Mouse (Mus musculus): ENCODE measurements around the gene Mprip. TPM values are rescaled to one million over a fixed set of nuclear protein-coding genes. Genes with fewer than 3 reads are reported as not detected.

The Mprip gene
- polyA plus RNA-seq, 1 experiment from 2014 or later: 56.2 TPM

DNA sequence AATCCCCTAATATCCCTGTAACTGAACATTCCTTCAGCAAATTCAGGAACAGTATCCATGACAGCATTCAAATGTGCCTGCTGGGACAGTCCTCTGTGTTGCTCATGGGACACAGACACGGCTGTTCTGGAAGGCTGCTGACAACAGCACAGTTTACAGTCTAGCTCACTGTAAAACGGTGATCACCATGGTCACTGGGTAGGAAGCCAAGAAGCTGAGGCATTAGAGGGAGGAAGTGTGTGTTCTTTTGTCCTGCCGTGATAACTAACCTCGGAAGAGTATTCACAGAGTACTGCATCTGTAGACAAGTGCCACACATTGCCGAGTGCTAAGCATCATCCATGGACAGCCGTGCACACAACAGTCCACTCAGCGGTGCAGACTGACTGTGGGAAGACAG lies 109.6 kb downstream of the Mprip start:
- H3K4me2 ChIP-seq (ENCODE audit: low read length): no peak overlapping the region
- no peak for DNase-seq (ENCODE audit: low spot score)
- no peak overlapping the region for H3K27ac ChIP-seq (ENCODE audit: low read depth)
- no peaks in the 10 kb centered on the region for H3K4me1 ChIP-seq (replicated peaks; ENCODE audit: control insufficient read depth, insufficient read depth, low read length)
- no peaks in the 10 kb centered on the region for H3K27me3 ChIP-seq (replicated peaks; ENCODE audit: control insufficient read depth, insufficient read depth, low read length)
- no peaks in the 10 kb centered on the region for H3K9me3 ChIP-seq (ENCODE audit: control insufficient read depth, low read length)
- no peak overlapping the region for H3K9ac ChIP-seq (ENCODE audit: low read length)
- ATAC-seq (replicated peaks; ENCODE audit: low FRiP score, low TSS enrichment, low read depth): no peak
- 91% methylated on average over 7 of the region's 7 CpGs for WGBS
- peaks cover 98% of the 10 kb centered on the region for H3K36me3 ChIP-seq (ENCODE audit: control insufficient read depth, insufficient read depth, low read length)
- no peak overlapping the region for H3K4me3 ChIP-seq (ENCODE audit: low read depth, low read length)

DNA sequence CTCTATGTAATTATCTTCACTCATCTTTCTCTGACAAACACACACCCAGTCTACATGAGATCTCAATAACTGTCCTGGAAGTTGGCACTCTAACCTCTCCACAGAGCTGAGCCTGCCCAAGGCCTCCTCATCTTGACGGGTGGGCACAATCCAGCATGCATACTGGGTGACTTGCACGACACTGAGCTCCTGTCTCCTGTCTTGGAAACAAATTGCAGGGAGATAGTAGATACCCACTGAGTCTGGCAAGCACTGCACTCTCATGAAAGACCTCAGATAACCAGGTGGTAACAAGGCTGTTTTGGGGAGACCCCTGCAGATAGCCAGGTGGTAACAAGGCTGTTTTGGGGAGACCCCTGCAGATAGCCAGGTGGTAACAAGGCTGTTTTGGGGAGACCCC lies 111.2 kb downstream of the Mprip start:
- Histone ChIP-seq H3K4me1 (replicated peaks; ENCODE audit: control insufficient read depth, insufficient read depth, low read length) (no peaks in the 10 kb centered on the region), H3K27ac (ENCODE audit: low read depth) (no peak overlapping the region), H3K9me3 (ENCODE audit: control insufficient read depth, low read length) (no peaks in the 10 kb centered on the region), H3K36me3 (ENCODE audit: control insufficient read depth, insufficient read depth, low read length) (peaks cover 98% of the 10 kb centered on the region), H3K9ac (ENCODE audit: low read length) (no peak overlapping the region), H3K27me3 (replicated peaks; ENCODE audit: control insufficient read depth, insufficient read depth, low read length) (no peaks in the 10 kb centered on the region), H3K4me2 (ENCODE audit: low read length) (no peak overlapping the region), H3K4me3 (ENCODE audit: low read depth, low read length) (no peak overlapping the region)
- ATAC-seq (replicated peaks; ENCODE audit: low FRiP score, low TSS enrichment, low read depth): no peak
- no peak for DNase-seq (ENCODE audit: low spot score)
- WGBS: 89% methylated on average over 2 of the region's 2 CpGs

DNA sequence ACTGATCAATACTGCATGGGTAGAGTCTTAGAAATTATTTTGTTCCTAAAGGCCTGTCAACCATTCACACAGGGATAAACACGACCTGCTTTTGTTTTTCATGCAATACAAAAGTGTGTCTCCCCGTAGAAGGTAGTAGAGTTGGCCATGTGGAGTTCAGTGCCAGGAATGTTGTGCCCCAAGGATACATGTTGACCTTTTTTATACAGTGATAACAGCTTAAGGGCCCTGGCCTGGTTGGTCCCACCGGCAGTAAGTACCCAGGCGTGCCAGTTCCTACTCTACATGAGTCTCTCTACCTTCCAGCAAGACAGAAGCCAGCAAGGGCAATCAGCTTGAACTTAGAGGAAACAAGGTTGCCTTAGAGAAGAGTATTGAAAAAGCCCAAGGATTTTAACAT lies 111.8 kb downstream of the Mprip start:
- Histone ChIP-seq H3K4me1 (replicated peaks; ENCODE audit: control insufficient read depth, insufficient read depth, low read length) (no peaks in the 10 kb centered on the region), H3K9ac (ENCODE audit: low read length) (no peak overlapping the region), H3K27me3 (replicated peaks; ENCODE audit: control insufficient read depth, insufficient read depth, low read length) (no peaks in the 10 kb centered on the region), H3K9me3 (ENCODE audit: control insufficient read depth, low read length) (no peaks in the 10 kb centered on the region), H3K4me3 (ENCODE audit: low read depth, low read length) (no peak overlapping the region), H3K36me3 (ENCODE audit: control insufficient read depth, insufficient read depth, low read length) (peaks cover 97% of the 10 kb centered on the region), H3K4me2 (ENCODE audit: low read length) (no peak overlapping the region), H3K27ac (ENCODE audit: low read depth) (no peak overlapping the region)
- 91% methylated on average over 4 of the region's 4 CpGs for WGBS
- DNase-seq (ENCODE audit: low spot score) (no peak), ATAC-seq (replicated peaks; ENCODE audit: low FRiP score, low TSS enrichment, low read depth) (no peak)

DNA sequence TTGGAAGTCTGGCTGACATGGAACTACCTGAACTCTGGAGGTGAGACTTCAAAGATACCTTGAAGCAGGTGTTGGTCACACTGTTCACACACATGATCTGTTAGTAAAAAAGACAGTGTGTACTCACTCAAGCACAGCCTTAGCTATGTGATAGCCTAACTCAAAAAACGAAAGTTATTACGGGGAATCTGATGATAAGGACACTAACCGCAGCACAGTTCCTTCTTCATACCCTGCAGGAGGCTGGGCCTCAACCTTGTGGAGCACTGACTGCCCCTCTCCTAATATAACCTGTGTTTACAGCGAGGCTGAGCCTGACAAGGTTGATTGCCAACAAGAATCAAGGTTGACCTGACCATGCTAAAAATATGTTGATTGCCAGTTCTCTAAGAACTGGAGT lies 113.4 kb downstream of the Mprip start:
- H3K4me3 ChIP-seq (ENCODE audit: low read depth, low read length): no peak overlapping the region
- H3K27ac ChIP-seq (ENCODE audit: low read depth): no peak overlapping the region
- WGBS: 88% methylated on average over 4 of the region's 4 CpGs
- no peaks in the 10 kb centered on the region for H3K4me1 ChIP-seq (replicated peaks; ENCODE audit: control insufficient read depth, insufficient read depth, low read length)
- H3K36me3 ChIP-seq (ENCODE audit: control insufficient read depth, insufficient read depth, low read length): peaks cover 84% of the 10 kb centered on the region
- no peak for ATAC-seq (replicated peaks; ENCODE audit: low FRiP score, low TSS enrichment, low read depth)
- no peaks in the 10 kb centered on the region for H3K9me3 ChIP-seq (ENCODE audit: control insufficient read depth, low read length)
- DNase-seq (ENCODE audit: low spot score): no peak
- H3K9ac ChIP-seq (ENCODE audit: low read length): no peak overlapping the region
- no peak overlapping the region for H3K4me2 ChIP-seq (ENCODE audit: low read length)
- no peaks in the 10 kb centered on the region for H3K27me3 ChIP-seq (replicated peaks; ENCODE audit: control insufficient read depth, insufficient read depth, low read length)

DNA sequence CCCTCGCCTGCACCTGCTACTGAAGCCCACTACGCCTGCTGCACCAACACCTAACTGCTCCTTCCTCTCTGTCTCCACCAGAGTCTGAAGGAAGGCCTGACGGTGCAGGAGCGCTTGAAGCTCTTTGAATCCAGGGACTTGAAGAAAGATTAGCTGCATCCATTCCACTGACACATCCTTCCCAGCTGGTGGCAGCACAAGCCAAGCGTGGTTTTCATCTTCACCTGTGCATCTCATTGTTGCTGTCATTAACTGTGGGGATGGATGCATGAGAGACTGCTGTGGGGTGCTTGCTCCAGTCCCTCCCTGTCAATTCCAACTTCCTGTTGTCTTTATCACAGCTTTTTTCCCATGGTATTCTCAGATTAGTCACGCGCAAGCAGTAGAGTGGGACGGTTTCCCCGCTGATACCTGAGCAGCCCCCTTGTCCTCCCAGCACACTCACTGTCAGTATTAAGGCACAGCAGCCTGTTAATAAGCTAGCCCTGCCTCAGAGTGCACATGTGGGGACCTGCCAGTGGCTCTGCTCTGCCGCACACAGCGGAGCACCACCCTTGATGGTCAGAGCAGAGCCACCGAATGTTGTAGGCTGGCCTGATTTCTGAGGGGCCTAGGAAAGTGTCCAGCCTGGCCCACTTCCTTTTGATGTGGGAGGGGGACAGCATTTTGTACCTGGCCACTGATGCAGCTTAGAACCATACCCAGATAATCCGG lies 114.5 kb downstream of the Mprip start:
- no peak overlapping the region for H3K4me2 ChIP-seq (ENCODE audit: low read length)
- H3K9ac ChIP-seq (ENCODE audit: low read length): no peak overlapping the region
- DNase-seq (ENCODE audit: low spot score) (no peak), ATAC-seq (replicated peaks; ENCODE audit: low FRiP score, low TSS enrichment, low read depth) (no peak)
- H3K27ac ChIP-seq (ENCODE audit: low read depth): no peak overlapping the region
- no peaks in the 10 kb centered on the region for H3K27me3 ChIP-seq (replicated peaks; ENCODE audit: control insufficient read depth, insufficient read depth, low read length)
- H3K4me1 ChIP-seq (replicated peaks; ENCODE audit: control insufficient read depth, insufficient read depth, low read length): no peaks in the 10 kb centered on the region
- peaks cover 75% of the 10 kb centered on the region for H3K36me3 ChIP-seq (ENCODE audit: control insufficient read depth, insufficient read depth, low read length)
- 87% methylated on average over 13 of the region's 13 CpGs for WGBS
- H3K4me3 ChIP-seq (ENCODE audit: low read depth, low read length): no peak overlapping the region
- H3K9me3 ChIP-seq (ENCODE audit: control insufficient read depth, low read length): no peaks in the 10 kb centered on the region

DNA sequence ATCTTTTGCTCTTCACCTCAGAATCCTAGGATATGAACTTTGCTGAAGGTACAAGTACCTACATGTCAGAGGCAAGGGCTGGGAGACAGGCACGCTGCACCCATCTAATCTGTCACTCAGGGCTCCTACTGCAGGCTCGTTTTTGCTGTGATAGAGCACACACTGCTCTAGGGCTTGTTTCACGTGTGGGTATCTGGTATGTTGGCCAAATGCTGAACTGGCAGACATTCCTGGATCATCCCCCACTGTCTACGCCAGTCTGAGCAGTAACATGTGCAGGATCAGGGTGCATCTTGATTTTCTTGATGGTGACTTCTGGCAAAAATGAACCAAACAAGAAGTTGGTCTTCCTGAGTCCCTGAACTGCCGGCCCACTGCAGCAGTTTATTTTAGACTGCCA lies 116.2 kb downstream of the Mprip start:
- DNase-seq (ENCODE audit: low spot score) (no peak), ATAC-seq (replicated peaks; ENCODE audit: low FRiP score, low TSS enrichment, low read depth) (no peak)
- no peak overlapping the region for H3K9ac ChIP-seq (ENCODE audit: low read length)
- H3K9me3 ChIP-seq (ENCODE audit: control insufficient read depth, low read length): no peaks in the 10 kb centered on the region
- H3K4me2 ChIP-seq (ENCODE audit: low read length): no peak overlapping the region
- no peaks in the 10 kb centered on the region for H3K27me3 ChIP-seq (replicated peaks; ENCODE audit: control insufficient read depth, insufficient read depth, low read length)
- WGBS: 84% methylated on average over 5 of the region's 5 CpGs
- H3K4me3 ChIP-seq (ENCODE audit: low read depth, low read length): no peak overlapping the region
- no peaks in the 10 kb centered on the region for H3K4me1 ChIP-seq (replicated peaks; ENCODE audit: control insufficient read depth, insufficient read depth, low read length)
- peaks cover 59% of the 10 kb centered on the region for H3K36me3 ChIP-seq (ENCODE audit: control insufficient read depth, insufficient read depth, low read length)
- no peak overlapping the region for H3K27ac ChIP-seq (ENCODE audit: low read depth)

DNA sequence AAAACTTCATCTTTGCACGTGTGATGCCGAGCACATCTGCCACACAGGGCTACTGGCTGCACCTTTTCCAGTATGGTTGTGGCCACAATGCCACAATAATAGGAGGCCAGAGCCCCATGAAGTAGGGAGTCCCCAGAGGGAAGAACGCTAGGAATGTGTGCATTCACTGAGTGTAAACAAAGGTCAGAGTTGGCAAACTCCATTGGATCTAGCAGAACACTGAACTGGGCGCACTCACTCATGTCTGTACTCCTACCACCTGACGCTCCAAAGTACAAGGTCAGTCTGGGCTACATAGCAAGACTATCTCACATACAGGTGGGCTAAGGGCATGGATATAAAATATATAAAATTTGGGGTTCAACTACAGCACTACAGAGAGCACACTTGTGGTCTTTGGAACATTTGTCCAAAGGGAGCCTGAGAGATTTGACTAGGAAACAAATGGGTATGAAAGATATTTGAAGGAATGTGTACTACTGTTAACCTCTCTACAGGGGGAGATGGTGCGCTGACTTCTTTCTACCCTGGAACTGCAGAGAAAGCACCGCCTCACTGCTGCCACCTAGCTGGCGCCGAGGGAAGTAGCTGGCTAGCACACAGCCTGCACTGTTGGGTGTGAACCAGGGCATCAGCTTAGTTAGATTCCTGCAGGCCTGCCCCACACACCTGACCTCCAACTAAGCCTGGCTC lies 117.2 kb downstream of the Mprip start:
- peaks cover 48% of the 10 kb centered on the region for H3K36me3 ChIP-seq (ENCODE audit: control insufficient read depth, insufficient read depth, low read length)
- peak; percentile 66; the same call in 1 of the 2 replicates for ATAC-seq (replicated peaks; ENCODE audit: low FRiP score, low TSS enrichment, low read depth)

DNA sequence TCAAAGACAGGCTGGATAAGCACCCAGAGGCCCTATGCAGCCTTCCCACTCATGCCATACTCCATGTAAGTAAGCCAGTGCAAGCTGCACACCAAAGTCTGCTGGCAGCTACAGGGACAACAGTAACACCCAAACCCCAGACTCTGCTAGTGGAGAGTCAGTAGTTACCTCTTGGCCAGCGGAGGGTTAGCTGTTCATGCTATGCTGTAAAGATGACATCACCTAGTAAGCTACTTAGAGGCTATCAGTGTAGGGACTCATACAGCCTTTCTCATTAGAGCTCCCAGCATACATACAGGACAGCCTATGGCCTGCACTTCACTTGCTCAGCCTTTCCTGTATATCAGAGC lies 117.7 kb downstream of the Mprip start:
- Histone ChIP-seq H3K4me1 (replicated peaks; ENCODE audit: control insufficient read depth, insufficient read depth, low read length) (no peaks in the 10 kb centered on the region), H3K9me3 (ENCODE audit: control insufficient read depth, low read length) (no peaks in the 10 kb centered on the region), H3K4me2 (ENCODE audit: low read length) (no peak overlapping the region), H3K9ac (ENCODE audit: low read length) (no peak overlapping the region), H3K27me3 (replicated peaks; ENCODE audit: control insufficient read depth, insufficient read depth, low read length) (no peaks in the 10 kb centered on the region), H3K27ac (ENCODE audit: low read depth) (no peak overlapping the region), H3K36me3 (ENCODE audit: control insufficient read depth, insufficient read depth, low read length) (peaks cover 43% of the 10 kb centered on the region), H3K4me3 (ENCODE audit: low read depth, low read length) (no peak overlapping the region)
- WGBS: 85% methylated on average over 1 of the region's 1 CpGs
- DNase-seq (ENCODE audit: low spot score): no peak
- ATAC-seq (replicated peaks; ENCODE audit: low FRiP score, low TSS enrichment, low read depth): 0 out of 2 replicates have a peak, but pooled peaks have one; percentile 34

More for the DNA sequence above, 117.2 kb downstream of the Mprip start:
- Histone ChIP-seq H3K4me2 (ENCODE audit: low read length) (no peak overlapping the region), H3K9ac (ENCODE audit: low read length) (no peak overlapping the region), H3K27ac (ENCODE audit: low read depth) (no peak overlapping the region), H3K4me1 (replicated peaks; ENCODE audit: control insufficient read depth, insufficient read depth, low read length) (no peaks in the 10 kb centered on the region), H3K27me3 (replicated peaks; ENCODE audit: control insufficient read depth, insufficient read depth, low read length) (no peaks in the 10 kb centered on the region), H3K9me3 (ENCODE audit: control insufficient read depth, low read length) (no peaks in the 10 kb centered on the region), H3K4me3 (ENCODE audit: low read depth, low read length) (no peak overlapping the region)
- peak; percentile 82 for DNase-seq (ENCODE audit: low spot score)
- WGBS: 56% methylated on average over 9 of the region's 9 CpGs

DNA sequence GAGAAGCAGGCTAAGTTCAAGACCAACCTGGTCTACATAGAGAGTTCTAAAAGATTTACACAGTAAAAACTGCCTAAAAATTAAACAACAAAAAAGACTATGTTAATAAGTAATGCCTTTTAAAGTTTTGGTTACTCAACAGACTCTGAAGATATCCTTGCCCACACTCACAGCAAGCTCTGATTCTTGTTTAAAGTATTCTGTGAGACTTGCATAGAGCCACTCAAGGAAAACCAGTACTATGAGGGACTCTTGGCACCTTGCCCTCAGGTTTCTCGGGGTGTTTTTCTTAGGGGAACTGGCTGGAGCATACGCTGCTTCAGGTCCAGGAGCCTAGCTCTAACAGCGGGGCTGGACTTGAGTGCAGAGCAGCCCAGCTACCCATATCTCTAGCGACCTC lies 118.3 kb downstream of the Mprip start:
- Histone ChIP-seq H3K27ac (ENCODE audit: low read depth) (no peak overlapping the region), H3K4me3 (ENCODE audit: low read depth, low read length) (no peak overlapping the region), H3K4me2 (ENCODE audit: low read length) (no peak overlapping the region), H3K9ac (ENCODE audit: low read length) (no peak overlapping the region), H3K36me3 (ENCODE audit: control insufficient read depth, insufficient read depth, low read length) (peaks cover 37% of the 10 kb centered on the region), H3K9me3 (ENCODE audit: control insufficient read depth, low read length) (no peaks in the 10 kb centered on the region), H3K4me1 (replicated peaks; ENCODE audit: control insufficient read depth, insufficient read depth, low read length) (no peaks in the 10 kb centered on the region), H3K27me3 (replicated peaks; ENCODE audit: control insufficient read depth, insufficient read depth, low read length) (no peaks in the 10 kb centered on the region)
- ATAC-seq (replicated peaks; ENCODE audit: low FRiP score, low TSS enrichment, low read depth) (no peak), DNase-seq (ENCODE audit: low spot score) (no peak)
- 89% methylated on average over 4 of the region's 4 CpGs for WGBS

All from intestine, embryonic 14.5 days (tissue).